Mouse (Mus musculus): ENCODE results near the gene Defb45. TPM values are rescaled to one million over a fixed set of nuclear protein-coding genes. Genes with fewer than 3 reads are reported as not detected.

Defb45 gene
- not detected in 2 replicates for polyA plus RNA-seq (2014; fragmentation: Nextera tagmentation; extraction: Ambion mirVana)

- DNase-seq (ENCODE audit: low spot score): no peak
- no peak within 1 kb of the TSS for H3K9ac ChIP-seq (ENCODE audit: low read depth, low read length)
- no peaks in the 10 kb centered on the region for H3K27me3 ChIP-seq (replicated peaks; ENCODE audit: control insufficient read depth, insufficient read depth, low read length)
- no peak for ATAC-seq (replicated peaks; ENCODE audit: low FRiP score)
- H3K9me3 ChIP-seq (ENCODE audit: control insufficient read depth, low read length): no peaks in the 10 kb centered on the region
- no peak within 1 kb of the TSS for H3K4me3 ChIP-seq (ENCODE audit: low read depth, low read length)
- no peak within 1 kb of the TSS for H3K27ac ChIP-seq (ENCODE audit: low read depth, low read length)
- 64% methylated on average over 7 of the region's 7 CpGs for WGBS
- H3K36me3 ChIP-seq (ENCODE audit: control insufficient read depth, insufficient read depth, low read length): no peaks in the 10 kb centered on the region
- H3K4me1 ChIP-seq (replicated peaks; ENCODE audit: control insufficient read depth, insufficient read depth, low read length): no peaks in the 10 kb centered on the region
- H3K4me2 ChIP-seq: no peak within 1 kb of the TSS
These were observed at the start of gene Defb45 for GRCm38 (mm10) chr2:152599299-152599698. TSS of gene Defb45 (minus strand) at chr2:152599399.

- Histone ChIP-seq H3K36me3 (ENCODE audit: control insufficient read depth, insufficient read depth, low read length) (no peaks in the 10 kb centered on the region), H3K4me1 (replicated peaks; ENCODE audit: control insufficient read depth, insufficient read depth, low read length) (no peaks in the 10 kb centered on the region), H3K4me2 (no peak overlapping the region), H3K27ac (ENCODE audit: low read depth, low read length) (no peak overlapping the region), H3K4me3 (ENCODE audit: low read depth, low read length) (no peak overlapping the region), H3K27me3 (replicated peaks; ENCODE audit: control insufficient read depth, insufficient read depth, low read length) (peaks cover under 1% of the 10 kb centered on the region; the same call in 1 of the 2 replicates), H3K9ac (ENCODE audit: low read depth, low read length) (no peak overlapping the region), H3K9me3 (ENCODE audit: control insufficient read depth, low read length) (no peaks in the 10 kb centered on the region)
- 36% methylated on average over 11 of the region's 11 CpGs for WGBS
- no peak for ATAC-seq (replicated peaks; ENCODE audit: low FRiP score)
- no peak for DNase-seq (ENCODE audit: low spot score)
These were observed 40.4 kb upstream of the Defb45 start for GRCm38 (mm10) chr2:152639406-152640113.

- no peaks in the 10 kb centered on the region for H3K4me1 ChIP-seq (replicated peaks; ENCODE audit: control insufficient read depth, insufficient read depth, low read length)
- H3K27ac ChIP-seq (ENCODE audit: low read depth, low read length): no peak overlapping the region
- H3K27me3 ChIP-seq (replicated peaks; ENCODE audit: control insufficient read depth, insufficient read depth, low read length): peaks cover 4% of the 10 kb centered on the region; the same call in 1 of the 2 replicates
- WGBS: 64% methylated on average over 6 of the region's 6 CpGs
- H3K4me2 ChIP-seq: no peak overlapping the region
- no peaks in the 10 kb centered on the region for H3K36me3 ChIP-seq (ENCODE audit: control insufficient read depth, insufficient read depth, low read length)
- no peaks in the 10 kb centered on the region for H3K9me3 ChIP-seq (ENCODE audit: control insufficient read depth, low read length)
- H3K9ac ChIP-seq (ENCODE audit: low read depth, low read length): no peak overlapping the region
- DNase-seq (ENCODE audit: low spot score): no peak
- ATAC-seq (replicated peaks; ENCODE audit: low FRiP score): no peak
- no peak overlapping the region for H3K4me3 ChIP-seq (ENCODE audit: low read depth, low read length)
These were observed 39.7 kb upstream of the Defb45 start for GRCm38 (mm10) chr2:152638865-152639264.

GRCm38 (mm10) chr2:152637381-152637780 is 38.2 kb upstream of the Defb45 start:
- Histone ChIP-seq H3K36me3 (ENCODE audit: control insufficient read depth, insufficient read depth, low read length) (no peaks in the 10 kb centered on the region), H3K4me1 (replicated peaks; ENCODE audit: control insufficient read depth, insufficient read depth, low read length) (no peaks in the 10 kb centered on the region), H3K27me3 (replicated peaks; ENCODE audit: control insufficient read depth, insufficient read depth, low read length) (peaks cover 4% of the 10 kb centered on the region; the same call in 1 of the 2 replicates), H3K9me3 (ENCODE audit: control insufficient read depth, low read length) (no peaks in the 10 kb centered on the region), H3K4me3 (ENCODE audit: low read depth, low read length) (no peak overlapping the region), H3K27ac (ENCODE audit: low read depth, low read length) (no peak overlapping the region), H3K9ac (ENCODE audit: low read depth, low read length) (no peak overlapping the region), H3K4me2 (no peak overlapping the region)
- DNase-seq (ENCODE audit: low spot score) (no peak), ATAC-seq (replicated peaks; ENCODE audit: low FRiP score) (no peak)
- WGBS: 81% methylated on average over 4 of the region's 4 CpGs

- ATAC-seq (replicated peaks; ENCODE audit: low FRiP score) (no peak), DNase-seq (ENCODE audit: low spot score) (no peak)
- no peaks in the 10 kb centered on the region for H3K36me3 ChIP-seq (ENCODE audit: control insufficient read depth, insufficient read depth, low read length)
- no peaks in the 10 kb centered on the region for H3K4me1 ChIP-seq (replicated peaks; ENCODE audit: control insufficient read depth, insufficient read depth, low read length)
- H3K27me3 ChIP-seq (replicated peaks; ENCODE audit: control insufficient read depth, insufficient read depth, low read length): peaks cover 4% of the 10 kb centered on the region; the same call in 1 of the 2 replicates
- H3K9ac ChIP-seq (ENCODE audit: low read depth, low read length): no peak overlapping the region
- no peaks in the 10 kb centered on the region for H3K9me3 ChIP-seq (ENCODE audit: control insufficient read depth, low read length)
- H3K4me3 ChIP-seq (ENCODE audit: low read depth, low read length): no peak overlapping the region
- no peak overlapping the region for H3K27ac ChIP-seq (ENCODE audit: low read depth, low read length)
- 74% methylated on average over 6 of the region's 6 CpGs for WGBS
- H3K4me2 ChIP-seq: no peak overlapping the region
These were observed 37.8 kb upstream of the Defb45 start for GRCm38 (mm10) chr2:152637006-152637322.

GRCm38 (mm10) chr2:152636246-152637005 is 37.2 kb upstream of the Defb45 start:
- WGBS: 53% methylated on average over 23 of the region's 23 CpGs
- DNase-seq (ENCODE audit: low spot score): peak; percentile 45
- Histone ChIP-seq H3K27ac (ENCODE audit: low read depth, low read length) (peak overlapping the region; percentile 0; the same call in 1 of the 2 replicates), H3K9me3 (ENCODE audit: control insufficient read depth, low read length) (no peaks in the 10 kb centered on the region), H3K36me3 (ENCODE audit: control insufficient read depth, insufficient read depth, low read length) (no peaks in the 10 kb centered on the region), H3K4me3 (ENCODE audit: low read depth, low read length) (no peak overlapping the region), H3K4me1 (replicated peaks; ENCODE audit: control insufficient read depth, insufficient read depth, low read length) (no peaks in the 10 kb centered on the region), H3K9ac (ENCODE audit: low read depth, low read length) (no peak overlapping the region), H3K27me3 (replicated peaks; ENCODE audit: control insufficient read depth, insufficient read depth, low read length) (peaks cover 4% of the 10 kb centered on the region; the same call in 1 of the 2 replicates), H3K4me2 (0 out of 2 replicates have a peak overlapping the region, but pooled peaks have one; percentile 15)
- peak; percentile 34 for ATAC-seq (replicated peaks; ENCODE audit: low FRiP score)

GRCm38 (mm10) chr2:152634311-152634710 is 35.1 kb upstream of the Defb45 start:
- Histone ChIP-seq H3K4me3 (ENCODE audit: low read depth, low read length) (no peak overlapping the region), H3K27ac (ENCODE audit: low read depth, low read length) (no peak overlapping the region), H3K36me3 (ENCODE audit: control insufficient read depth, insufficient read depth, low read length) (no peaks in the 10 kb centered on the region), H3K4me2 (no peak overlapping the region), H3K27me3 (replicated peaks; ENCODE audit: control insufficient read depth, insufficient read depth, low read length) (peaks cover 7% of the 10 kb centered on the region; the same call in 1 of the 2 replicates), H3K9ac (ENCODE audit: low read depth, low read length) (no peak overlapping the region), H3K4me1 (replicated peaks; ENCODE audit: control insufficient read depth, insufficient read depth, low read length) (no peaks in the 10 kb centered on the region), H3K9me3 (ENCODE audit: control insufficient read depth, low read length) (no peaks in the 10 kb centered on the region)
- DNase-seq (ENCODE audit: low spot score) (no peak), ATAC-seq (replicated peaks; ENCODE audit: low FRiP score) (no peak)
- WGBS: 58% methylated on average over 29 of the region's 29 CpGs

GRCm38 (mm10) chr2:152633334-152633733 is 34.1 kb upstream of the Defb45 start:
- Histone ChIP-seq H3K27ac (ENCODE audit: low read depth, low read length) (no peak overlapping the region), H3K4me3 (ENCODE audit: low read depth, low read length) (no peak overlapping the region), H3K36me3 (ENCODE audit: control insufficient read depth, insufficient read depth, low read length) (no peaks in the 10 kb centered on the region), H3K4me1 (replicated peaks; ENCODE audit: control insufficient read depth, insufficient read depth, low read length) (no peaks in the 10 kb centered on the region), H3K9me3 (ENCODE audit: control insufficient read depth, low read length) (no peaks in the 10 kb centered on the region), H3K9ac (ENCODE audit: low read depth, low read length) (no peak overlapping the region), H3K4me2 (peak overlapping the region; percentile 26; the same call in 1 of the 2 replicates), H3K27me3 (replicated peaks; ENCODE audit: control insufficient read depth, insufficient read depth, low read length) (peaks cover 17% of the 10 kb centered on the region)
- ATAC-seq (replicated peaks; ENCODE audit: low FRiP score): no peak
- 35% methylated on average over 17 of the region's 17 CpGs for WGBS
- DNase-seq (ENCODE audit: low spot score): no peak

All from liver, embryonic 11.5 days (tissue).